Mouse (Mus musculus) midbrain, embryonic 16.5 days (tissue): ENCODE measurements around the gene Nr2c1. TPM values are rescaled to one million over a fixed set of nuclear protein-coding genes. Genes with fewer than 3 reads are reported as not detected.

Experiments
- ATAC-seq: fragments of 200-750 bp; cut with Nextera tagmentation; 2 replicates; pipeline ENCODE4 v1.8.0; 2017; ENCODE audit warnings: moderate TSS enrichment
- H3K27ac ChIP-seq: fragments of 300-500 bp; sonication (generic); 2 replicates; pipeline ENCODE4 v1.5.1; 2014; ENCODE audit warnings: mild to moderate bottlenecking, low read length, mixed read lengths
- H3K27me3 ChIP-seq: fragments of 300-500 bp; sonication (generic); 2 replicates; pipeline ENCODE4 v1.6.1; 2014; ENCODE audit warnings: low read depth, low read length, mixed read lengths; ENCODE audit not compliant: control insufficient read depth, insufficient read depth
- H3K36me3 ChIP-seq: fragments of 300-500 bp; sonication (generic); 2 replicates; pipeline ENCODE4 v1.6.1; 2014; ENCODE audit warnings: mild to moderate bottlenecking, low read length, moderate library complexity, mixed read lengths; ENCODE audit not compliant: control insufficient read depth, insufficient read depth
- H3K4me1 ChIP-seq: fragments of 300-500 bp; sonication (generic); 2 replicates; pipeline ENCODE4 v1.6.1; 2014; ENCODE audit warnings: mild to moderate bottlenecking, low read length, mixed read lengths; ENCODE audit not compliant: control insufficient read depth, insufficient read depth
- H3K4me2 ChIP-seq: fragments of 300-500 bp; sonication (generic); 2 replicates; pipeline ENCODE4 v1.6.1; 2014; ENCODE audit warnings: mild to moderate bottlenecking, low read length, mixed read lengths
- H3K4me3 ChIP-seq: fragments of 300-500 bp; sonication (generic); 2 replicates; pipeline ENCODE4 v1.5.1; 2014; ENCODE audit warnings: low read depth, mild to moderate bottlenecking, low read length, moderate library complexity, mixed read lengths
- H3K9ac ChIP-seq: fragments of 300-500 bp; sonication (generic); 2 replicates; pipeline ENCODE4 v1.6.1; 2014; ENCODE audit warnings: low read depth, low read length, mixed read lengths
- H3K9me3 ChIP-seq: fragments of 300-500 bp; sonication (generic); replicated peaks from 2 replicates; pipeline ENCODE4 v1.6.1; 2014; ENCODE audit warnings: mild to moderate bottlenecking, low read length, mixed read lengths; ENCODE audit not compliant: control insufficient read depth, poor library complexity, severe bottlenecking
- WGBS: fragments of 180-500 bp; shearing (Covaris S2); extraction: QIAGEN DNeasy Blood & Tissue Kit; methylation state at CpG from one replicate; pipeline ENCODE4 v1.1.7; 2014; 5-methylcytosine and 5-hydroxymethylcytosine counted together
- polyA plus RNA-seq: library from polyadenylated mRNA; unstranded; fragments of >200 nt; fragmentation: Nextera tagmentation; extraction: Ambion mirVana; gene quantifications from 2 replicates; pipeline ENCODE4 v1.2.1, GENCODE M21; 2015

The Nr2c1 gene
- polyA plus RNA-seq, 1 experiment from 2014 or later: 8.0 TPM

- no peak overlapping the region for H3K4me3 ChIP-seq
- no peak overlapping the region for H3K9ac ChIP-seq
- H3K9me3 ChIP-seq: no peaks in the 10 kb centered on the region
- H3K4me2 ChIP-seq: no peak overlapping the region
- no peak overlapping the region for H3K27ac ChIP-seq
- ATAC-seq: no peak
- no peaks in the 10 kb centered on the region for H3K27me3 ChIP-seq
- H3K36me3 ChIP-seq: peaks cover 6% of the 10 kb centered on the region; the same call in 1 of the 2 replicates
- peaks cover 9% of the 10 kb centered on the region for H3K4me1 ChIP-seq
Observed at GRCm38 (mm10) chr10:94153841-94154240, 6.0 kb downstream of the Nr2c1 start.

- Histone ChIP-seq H3K4me3 (no peak overlapping the region), H3K36me3 (peaks cover 8% of the 10 kb centered on the region; the same call in 1 of the 2 replicates), H3K27ac (no peak overlapping the region), H3K4me1 (no peaks in the 10 kb centered on the region), H3K9me3 (no peaks in the 10 kb centered on the region), H3K4me2 (no peak overlapping the region), H3K27me3 (no peaks in the 10 kb centered on the region), H3K9ac (no peak overlapping the region)
- no peak for ATAC-seq
- 94% methylated on average over 6 of the region's 6 CpGs for WGBS
Observed at GRCm38 (mm10) chr10:94158962-94159361, 11.1 kb downstream of the Nr2c1 start.

DNA sequence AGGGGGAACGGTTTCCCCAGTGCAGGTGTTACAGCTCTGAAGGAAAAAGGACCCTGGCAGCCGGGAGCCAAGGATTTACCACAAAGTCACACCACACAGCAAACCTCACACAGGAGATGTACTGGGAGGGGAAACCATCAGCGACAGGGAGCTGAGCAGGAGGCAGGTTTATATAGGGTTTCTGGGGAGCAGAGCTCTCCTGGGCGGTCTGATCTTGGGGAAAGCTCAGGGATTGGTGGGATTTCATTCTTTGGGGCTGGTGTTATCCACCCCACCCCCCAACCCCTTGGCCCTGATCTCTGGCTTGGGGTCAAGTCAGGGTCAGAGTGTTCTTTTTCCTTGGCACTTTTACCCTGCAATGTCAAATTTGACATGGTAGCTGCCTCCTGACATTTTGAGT, 11.6 kb downstream of the Nr2c1 start:
- H3K27me3 ChIP-seq: no peaks in the 10 kb centered on the region
- H3K4me2 ChIP-seq: no peak overlapping the region
- H3K9me3 ChIP-seq: no peaks in the 10 kb centered on the region
- H3K36me3 ChIP-seq: peaks cover 8% of the 10 kb centered on the region; the same call in 1 of the 2 replicates
- no peaks in the 10 kb centered on the region for H3K4me1 ChIP-seq
- no peak overlapping the region for H3K27ac ChIP-seq
- 88% methylated on average over 4 of the region's 4 CpGs for WGBS
- H3K9ac ChIP-seq: no peak overlapping the region
- no peak for ATAC-seq
- H3K4me3 ChIP-seq: no peak overlapping the region

DNA sequence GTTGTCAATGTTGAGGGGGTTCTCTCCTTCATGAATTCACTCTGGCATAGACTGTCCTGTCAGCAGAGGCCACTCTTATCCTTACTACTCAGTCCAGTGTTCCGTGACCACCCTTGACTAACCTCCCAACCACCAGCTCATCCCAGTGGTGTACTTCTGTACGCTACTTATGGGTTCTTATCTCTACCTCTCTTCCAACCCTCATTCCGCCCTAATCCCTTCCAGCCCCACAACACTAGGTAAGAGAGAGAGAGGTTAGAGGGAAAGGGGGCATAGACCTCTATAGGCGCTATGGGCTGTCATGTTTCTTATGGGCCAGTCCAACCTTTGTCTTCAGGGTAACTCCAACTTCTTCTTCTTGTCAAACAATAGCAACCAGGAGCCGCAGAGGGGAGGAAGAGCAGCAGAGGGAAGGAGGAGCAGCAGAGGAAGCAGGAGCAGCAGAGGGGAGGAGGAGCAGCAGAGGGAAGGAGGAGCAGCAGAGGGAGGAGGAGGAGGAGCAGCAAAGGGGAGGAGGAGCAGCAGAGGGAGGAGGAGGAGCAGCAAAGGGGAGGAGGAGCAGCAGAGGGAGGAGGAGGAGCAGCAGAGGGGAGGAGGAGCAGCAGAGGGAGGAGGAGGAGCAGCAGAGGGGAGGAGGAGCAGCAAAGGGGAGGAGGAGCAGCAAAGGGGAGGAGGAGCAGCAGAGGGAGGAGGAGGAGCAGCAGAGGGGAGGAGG, 13.4 kb downstream of the Nr2c1 start:
- WGBS: 84% methylated on average over 5 of the region's 5 CpGs

DNA sequence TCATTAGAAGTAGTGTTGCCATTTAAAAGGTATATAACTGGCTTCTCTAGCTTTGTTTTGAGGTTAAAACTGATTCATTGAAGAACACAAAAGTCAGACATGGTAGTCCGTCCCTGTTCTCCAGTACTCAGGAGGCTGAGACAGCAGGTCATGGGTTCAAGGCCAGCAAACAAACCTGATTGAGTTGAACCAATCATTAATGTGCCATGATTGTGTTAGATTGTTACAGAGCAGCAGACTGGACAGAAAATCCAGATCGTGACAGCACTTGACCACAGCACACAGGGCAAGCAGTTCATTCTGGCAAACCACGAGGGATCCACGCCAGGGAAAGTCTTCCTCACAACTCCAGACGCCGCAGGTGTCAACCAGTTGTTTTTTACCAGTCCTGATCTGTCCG, 14.2 kb downstream of the Nr2c1 start:
- no peak for ATAC-seq
- no peaks in the 10 kb centered on the region for H3K4me1 ChIP-seq
- no peak overlapping the region for H3K4me2 ChIP-seq
- no peak overlapping the region for H3K4me3 ChIP-seq
- no peaks in the 10 kb centered on the region for H3K27me3 ChIP-seq
- WGBS: 94% methylated on average over 7 of the region's 7 CpGs
- H3K9me3 ChIP-seq: no peaks in the 10 kb centered on the region
- no peak overlapping the region for H3K9ac ChIP-seq
- no peak overlapping the region for H3K27ac ChIP-seq
- peaks cover 14% of the 10 kb centered on the region for H3K36me3 ChIP-seq

More for the DNA sequence above, 13.4 kb downstream of the Nr2c1 start:
- H3K4me3 ChIP-seq: no peak overlapping the region
- H3K4me2 ChIP-seq: no peak overlapping the region
- H3K27me3 ChIP-seq: no peaks in the 10 kb centered on the region
- H3K4me1 ChIP-seq: no peaks in the 10 kb centered on the region
- H3K36me3 ChIP-seq: peaks cover 13% of the 10 kb centered on the region
- H3K27ac ChIP-seq: no peak overlapping the region
- ATAC-seq: no peak
- no peaks in the 10 kb centered on the region for H3K9me3 ChIP-seq
- no peak overlapping the region for H3K9ac ChIP-seq

GRCm38 (mm10) chr10:94164104-94164845, 16.5 kb downstream of the Nr2c1 start:
- ATAC-seq: no peak
- H3K36me3 ChIP-seq: peaks cover 13% of the 10 kb centered on the region
- WGBS: 90% methylated on average over 5 of the region's 5 CpGs

DNA sequence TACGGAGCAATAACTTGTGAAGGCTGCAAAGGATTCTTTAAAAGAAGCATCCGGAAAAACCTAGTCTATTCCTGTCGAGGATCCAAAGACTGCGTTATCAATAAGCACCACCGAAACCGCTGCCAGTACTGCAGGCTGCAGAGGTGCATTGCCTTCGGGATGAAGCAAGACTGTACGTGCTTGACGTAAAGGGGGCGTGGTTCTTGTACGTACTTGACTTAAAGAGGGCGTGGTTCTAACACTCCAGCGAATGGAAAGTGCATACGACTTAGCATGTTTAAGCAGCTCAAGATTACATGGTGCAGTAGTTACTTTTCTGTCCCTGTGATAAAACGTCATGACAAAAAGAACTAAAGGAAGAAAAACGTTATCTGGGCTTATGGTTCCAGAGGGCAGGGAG, 17.6 kb downstream of the Nr2c1 start:
- no peak overlapping the region for H3K4me2 ChIP-seq
- WGBS: 93% methylated on average over 16 of the region's 16 CpGs
- H3K27ac ChIP-seq: no peak overlapping the region
- ATAC-seq: no peak
- H3K9me3 ChIP-seq: no peaks in the 10 kb centered on the region
- H3K27me3 ChIP-seq: no peaks in the 10 kb centered on the region
- no peak overlapping the region for H3K9ac ChIP-seq
- peaks cover 3% of the 10 kb centered on the region; the same call in 1 of the 2 replicates for H3K4me1 ChIP-seq
- H3K36me3 ChIP-seq: peaks cover 23% of the 10 kb centered on the region
- no peak overlapping the region for H3K4me3 ChIP-seq

More at GRCm38 (mm10) chr10:94164104-94164845, 16.5 kb downstream of the Nr2c1 start:
- H3K4me1 ChIP-seq: peaks cover 3% of the 10 kb centered on the region; the same call in 1 of the 2 replicates
- H3K27me3 ChIP-seq: no peaks in the 10 kb centered on the region
- no peak overlapping the region for H3K4me3 ChIP-seq
- H3K9me3 ChIP-seq: no peaks in the 10 kb centered on the region
- H3K27ac ChIP-seq: no peak overlapping the region
- H3K4me2 ChIP-seq: no peak overlapping the region
- no peak overlapping the region for H3K9ac ChIP-seq

DNA sequence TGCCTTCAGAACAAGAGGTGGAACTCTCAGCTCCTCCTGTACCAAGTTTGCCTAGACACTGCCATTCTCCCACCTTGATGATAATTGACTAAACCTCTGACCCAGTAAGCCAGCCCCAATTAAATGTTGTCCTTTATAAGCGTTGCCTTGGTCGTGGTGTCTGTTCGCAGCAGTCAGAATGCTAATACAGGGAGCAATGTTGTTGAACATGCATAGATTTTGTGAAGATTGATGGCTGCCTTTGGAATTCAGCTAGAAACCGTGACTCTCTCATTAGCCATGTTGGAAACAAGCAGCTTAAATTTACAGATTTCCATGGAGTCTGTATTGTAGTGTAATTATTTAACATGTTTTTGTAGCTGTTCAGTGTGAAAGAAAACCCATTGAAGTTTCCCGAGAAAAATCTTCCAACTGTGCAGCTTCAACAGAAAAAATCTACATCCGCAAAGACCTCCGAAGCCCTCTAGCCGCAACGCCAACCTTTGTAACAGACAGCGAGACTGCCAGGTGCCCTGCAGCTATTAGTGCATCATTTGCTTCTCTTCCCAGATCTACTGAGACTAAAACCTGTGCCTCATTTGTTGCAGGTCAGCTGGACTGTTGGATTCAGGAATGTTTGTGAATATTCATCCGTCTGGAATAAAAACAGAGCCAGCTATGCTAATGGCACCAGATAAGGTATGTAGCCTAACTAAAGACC, 19.4 kb downstream of the Nr2c1 start:
- no peak overlapping the region for H3K9ac ChIP-seq
- no peaks in the 10 kb centered on the region for H3K27me3 ChIP-seq
- ATAC-seq: no peak
- no peaks in the 10 kb centered on the region for H3K9me3 ChIP-seq
- no peak overlapping the region for H3K27ac ChIP-seq
- no peak overlapping the region for H3K4me3 ChIP-seq
- no peak overlapping the region for H3K4me2 ChIP-seq
- WGBS: 53% methylated on average over 11 of the region's 11 CpGs
- peaks cover 9% of the 10 kb centered on the region; the same call in 1 of the 2 replicates for H3K4me1 ChIP-seq
- peaks cover 22% of the 10 kb centered on the region for H3K36me3 ChIP-seq
